Mouse (Mus musculus): ENCODE data around the gene Cox11.

Gene Cox11

DNA sequence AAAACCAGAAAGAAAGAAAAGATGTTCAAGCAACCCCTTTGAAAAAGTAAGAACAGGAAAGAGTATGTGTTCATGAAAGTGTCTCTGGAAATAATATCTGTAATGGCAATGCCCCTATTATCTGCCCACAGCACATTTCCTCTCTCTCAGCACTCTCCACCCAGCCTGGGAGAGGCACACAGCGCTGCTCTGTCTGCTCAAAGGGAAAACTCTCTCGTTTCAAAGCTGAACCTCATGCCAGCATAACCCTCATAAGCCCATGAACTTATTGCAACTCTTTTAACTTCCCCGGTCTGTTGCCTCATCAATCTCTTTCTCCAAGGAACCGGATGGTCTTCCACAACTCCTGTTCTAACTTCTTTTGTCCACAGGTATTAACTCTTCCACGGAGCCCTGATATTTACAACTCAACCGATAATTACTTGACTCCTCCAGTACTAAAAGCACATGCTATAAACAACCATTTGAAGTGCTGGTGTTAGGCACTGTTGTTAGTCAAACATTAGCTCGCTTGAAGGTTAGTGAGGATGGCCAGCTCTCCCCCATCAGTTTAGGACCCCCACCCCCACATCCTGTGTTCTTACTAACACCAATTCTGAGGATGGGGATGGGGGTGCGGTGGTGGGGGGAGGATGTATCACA, 26.5 kb downstream of the Cox11 start:
- DNase-seq (ENCODE audit: low spot score in 2 of 2): no peak

DNA sequence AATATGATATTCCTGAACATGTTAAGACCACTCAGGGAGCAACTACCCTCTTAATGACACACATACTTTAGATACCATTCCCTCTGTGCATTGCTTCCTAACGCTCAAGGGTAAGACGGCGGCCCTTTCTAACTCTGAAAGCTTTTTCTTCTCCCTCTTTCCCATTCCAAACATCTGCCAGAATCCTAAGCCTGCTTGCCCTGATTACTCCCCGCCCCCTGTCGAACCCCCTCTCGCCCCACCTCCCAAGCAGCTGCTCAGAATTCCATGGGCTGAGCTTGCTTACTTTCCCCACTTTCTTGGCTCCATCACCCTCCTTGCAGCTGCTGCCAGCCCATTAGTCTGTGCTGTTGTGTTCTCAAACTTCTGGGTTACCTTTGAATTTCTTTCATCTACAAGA, 27.2 kb downstream of the Cox11 start:
- DNase-seq (ENCODE audit: low spot score in 2 of 2): no peak

DNA sequence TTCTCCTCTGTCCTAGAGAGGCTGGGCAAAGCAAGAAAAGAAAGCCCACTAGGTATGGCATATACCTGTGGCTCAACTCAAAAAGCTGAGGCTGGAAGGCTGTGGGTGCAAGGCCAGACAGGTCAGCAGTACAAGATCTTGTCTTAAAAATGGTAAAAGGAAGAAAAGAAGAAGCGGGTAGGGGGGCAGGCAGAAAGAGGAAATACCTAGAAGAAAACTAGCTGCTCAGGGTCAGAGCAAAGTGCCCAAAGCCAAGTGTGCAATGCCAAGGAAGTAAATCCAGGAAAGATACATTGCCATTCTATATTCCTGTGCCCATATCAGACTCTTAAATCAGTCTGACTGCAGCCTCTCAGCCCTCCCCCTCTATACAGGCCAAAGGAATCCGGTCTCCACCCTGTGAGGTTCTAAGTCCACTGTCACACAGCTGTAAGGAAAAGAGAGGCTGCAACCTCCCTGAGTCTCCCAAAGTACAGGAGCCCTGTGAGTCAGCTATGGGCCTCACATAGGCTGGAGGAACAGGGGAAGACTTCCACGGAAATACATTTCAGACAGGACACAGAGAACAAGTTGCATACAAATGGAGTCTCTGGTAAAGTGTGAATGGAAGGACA, 28.3 kb downstream of the Cox11 start:
- DNase-seq (ENCODE audit: low spot score in 2 of 2): no peak

DNA sequence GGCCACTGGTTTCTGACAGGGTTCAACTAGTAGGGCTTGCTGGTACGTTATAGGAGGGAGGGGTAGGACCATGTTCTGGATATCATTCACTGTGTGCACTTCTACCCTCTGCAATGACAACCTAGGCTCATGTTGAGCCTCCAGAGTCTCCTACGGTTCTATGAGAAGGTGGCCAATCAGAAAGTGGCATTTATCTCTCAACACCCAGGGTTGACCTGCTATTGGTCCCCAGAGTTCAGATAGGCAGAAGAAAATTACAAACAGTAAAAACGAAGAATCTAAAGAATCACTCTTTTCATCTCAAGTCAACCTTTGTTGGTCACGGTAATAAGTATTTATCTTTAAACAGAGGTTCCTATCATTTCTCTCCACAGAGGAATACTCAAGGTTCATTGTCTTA, 28.9 kb downstream of the Cox11 start:
- no peak for DNase-seq (ENCODE audit: low spot score in 2 of 2)

DNA sequence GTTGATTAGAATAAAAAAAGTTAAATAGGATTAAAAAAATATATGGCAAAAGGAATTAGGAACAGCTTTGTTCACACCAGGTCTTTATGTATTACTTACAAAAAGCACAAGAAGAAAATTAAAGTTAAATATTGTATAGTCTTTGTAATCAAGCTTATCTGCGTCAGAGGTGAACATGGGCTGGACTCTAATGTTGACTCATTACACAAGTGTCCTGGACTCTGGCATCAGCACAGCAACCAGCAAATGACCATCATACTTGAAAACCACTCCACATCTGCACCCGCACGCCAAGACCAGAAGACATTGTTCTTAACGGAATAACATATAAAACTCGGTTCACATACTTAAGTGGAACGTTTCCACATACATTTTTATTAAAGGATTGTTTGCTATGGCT, 29.4 kb downstream of the Cox11 start:
- no peak for DNase-seq (ENCODE audit: low spot score in 2 of 2)

DNA sequence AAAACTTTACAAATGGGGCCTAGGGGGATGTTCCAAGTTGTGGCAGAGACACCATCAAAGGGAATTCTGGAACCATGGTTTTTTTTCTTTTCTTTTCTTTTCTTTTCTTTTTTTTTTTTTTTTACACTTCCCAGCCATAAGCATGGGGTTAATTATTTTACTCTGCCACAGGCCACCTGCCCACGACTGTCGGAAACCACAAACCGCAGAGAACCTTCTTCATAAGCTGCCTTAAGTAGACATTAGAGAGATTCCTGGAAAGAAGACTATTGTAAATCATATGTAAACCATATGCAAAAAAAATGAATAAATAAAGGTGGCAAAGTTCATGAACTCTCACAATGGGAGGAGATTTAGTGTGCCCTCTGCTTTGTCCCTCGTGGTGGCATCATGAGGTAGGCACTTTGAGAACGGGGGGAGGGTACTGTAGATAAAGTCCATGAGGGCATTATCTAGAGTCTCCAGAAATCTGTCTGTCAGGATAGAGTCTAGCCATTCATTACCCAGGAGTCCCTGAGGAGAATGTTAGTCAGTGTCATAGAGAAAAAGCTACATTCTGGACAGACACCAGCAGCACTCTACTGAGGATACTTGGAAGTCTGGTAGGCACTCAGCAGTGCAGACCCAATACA, 37.6 kb downstream of the Cox11 start:
- DNase-seq (ENCODE audit: low spot score in 2 of 2): no peak

DNA sequence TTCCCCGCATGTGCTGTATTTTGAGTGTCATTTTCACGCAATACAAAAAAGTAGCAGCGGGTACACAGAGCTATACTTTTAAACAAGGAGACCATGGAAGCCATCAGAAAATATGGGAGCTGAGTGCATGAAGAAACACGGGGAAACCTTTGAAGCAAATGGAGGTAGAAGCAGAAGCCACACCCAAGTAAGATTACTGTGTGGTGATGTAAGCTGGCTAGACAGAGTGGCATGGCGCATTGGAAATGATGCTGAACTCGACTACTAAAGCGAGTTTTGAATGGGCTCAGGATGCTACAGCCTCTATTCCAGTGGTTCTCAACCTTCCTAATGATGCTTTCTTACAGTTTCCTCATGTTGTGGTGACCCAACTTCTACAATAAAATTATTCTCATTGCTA, 39.1 kb downstream of the Cox11 start:
- DNase-seq (ENCODE audit: low spot score in 2 of 2): no peak

DNA sequence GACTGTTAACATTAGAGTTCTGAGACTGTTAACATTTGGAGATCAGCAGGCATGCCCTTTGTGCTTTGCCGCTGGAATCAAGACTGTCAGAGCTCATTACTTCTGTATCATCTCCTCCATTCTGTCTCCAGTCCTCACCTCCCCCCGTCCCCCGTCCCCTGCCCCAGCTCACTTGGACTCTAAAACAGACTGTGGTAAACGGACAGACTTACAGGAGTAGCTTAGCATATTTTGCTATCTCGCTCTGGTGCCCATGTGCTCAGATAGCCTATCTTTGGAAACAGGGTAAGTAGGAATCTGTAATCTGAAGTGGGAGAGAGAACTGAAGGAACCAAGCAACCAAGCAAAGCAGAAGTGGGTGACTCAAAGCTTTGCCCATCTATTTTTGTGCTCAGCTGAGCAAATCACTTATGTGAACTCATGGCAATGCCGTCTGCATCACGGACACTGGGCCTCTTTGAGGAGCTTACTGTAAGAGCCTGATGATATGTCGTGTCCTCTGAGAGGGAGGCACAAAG, 39.9 kb downstream of the Cox11 start:
- peak; percentile 56 for DNase-seq (ENCODE audit: low spot score in 2 of 2)

DNA sequence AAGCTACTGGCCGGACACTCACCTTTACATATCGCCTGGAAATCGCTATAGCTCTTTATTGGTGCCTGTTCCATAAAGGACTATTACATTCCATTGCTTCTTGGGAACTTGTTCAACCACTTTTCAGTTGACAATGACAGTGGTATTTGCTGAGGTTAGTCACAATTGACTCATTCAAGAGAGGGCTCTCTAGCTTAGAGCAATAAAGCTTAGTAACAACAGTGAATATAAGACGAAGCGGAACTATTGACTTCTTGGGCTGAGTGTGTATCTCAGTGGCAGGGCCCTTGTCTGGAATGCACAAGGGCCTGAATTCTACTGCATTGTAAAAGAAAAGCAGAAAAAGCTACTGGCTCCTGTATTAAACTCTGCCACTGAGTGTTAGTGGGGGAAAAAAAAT, 40.6 kb downstream of the Cox11 start:
- DNase-seq (ENCODE audit: low spot score in 2 of 2): no peak

DNA sequence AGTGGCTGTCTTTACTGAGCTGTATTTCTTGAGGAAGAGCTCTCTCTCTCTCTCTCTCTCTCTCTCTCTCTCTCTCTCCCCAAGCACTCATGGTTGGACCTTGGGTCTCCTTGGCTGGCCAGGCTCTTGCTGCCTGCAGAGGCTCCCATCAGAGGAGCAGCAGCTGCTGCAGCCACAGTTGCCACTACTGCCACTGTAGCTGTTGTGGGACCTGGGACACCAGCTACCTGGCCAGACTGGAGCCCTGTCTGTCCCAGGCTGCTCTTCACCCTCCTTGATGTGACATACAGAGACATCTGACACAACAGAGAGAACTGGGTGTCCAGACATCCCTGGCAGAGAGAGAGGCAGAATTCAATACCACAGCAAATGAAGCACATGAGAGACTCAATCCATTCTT, 43.2 kb downstream of the Cox11 start:
- DNase-seq (ENCODE audit: low spot score in 2 of 2): no peak

DNA sequence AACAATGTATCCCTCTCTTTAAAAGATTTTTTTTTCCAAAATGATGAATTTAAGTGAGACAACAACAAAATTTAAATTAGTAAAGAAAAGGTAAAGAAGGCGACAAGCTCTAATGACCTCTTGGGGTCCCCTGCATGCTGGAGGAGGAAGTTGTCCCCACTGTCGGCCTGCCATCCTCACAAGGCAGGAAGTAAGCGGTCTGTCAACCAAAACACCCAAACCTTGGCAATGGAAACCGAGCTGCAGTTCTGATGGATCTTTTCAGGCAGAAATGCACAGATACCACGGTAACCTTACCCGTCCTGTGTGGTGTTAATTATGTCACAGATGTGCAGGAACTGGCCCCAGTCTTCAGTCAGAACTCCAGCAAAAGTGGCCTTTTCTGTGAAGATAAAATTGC, 46.8 kb downstream of the Cox11 start:
- DNase-seq (ENCODE audit: low spot score in 2 of 2): no peak

DNA sequence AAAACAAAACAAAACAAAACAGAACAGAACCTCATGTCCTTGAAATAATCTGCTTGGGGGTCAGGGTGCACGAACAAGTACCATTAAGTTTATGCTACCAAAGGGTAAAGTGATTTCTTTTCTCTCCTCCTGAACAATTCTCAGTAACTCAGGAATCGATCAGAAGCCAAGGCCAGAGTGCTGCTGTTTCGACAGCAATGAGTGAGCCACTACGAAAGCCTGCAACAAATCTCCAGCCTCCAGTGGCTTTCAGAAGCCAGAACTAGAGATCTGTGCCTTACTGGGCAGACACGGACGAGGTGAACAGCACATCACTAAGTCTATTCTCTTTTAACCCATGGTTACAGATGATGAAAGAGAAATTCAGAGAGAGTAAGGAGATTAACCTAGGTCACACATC, 47.2 kb downstream of the Cox11 start:
- DNase-seq (ENCODE audit: low spot score in 2 of 2): no peak

DNA sequence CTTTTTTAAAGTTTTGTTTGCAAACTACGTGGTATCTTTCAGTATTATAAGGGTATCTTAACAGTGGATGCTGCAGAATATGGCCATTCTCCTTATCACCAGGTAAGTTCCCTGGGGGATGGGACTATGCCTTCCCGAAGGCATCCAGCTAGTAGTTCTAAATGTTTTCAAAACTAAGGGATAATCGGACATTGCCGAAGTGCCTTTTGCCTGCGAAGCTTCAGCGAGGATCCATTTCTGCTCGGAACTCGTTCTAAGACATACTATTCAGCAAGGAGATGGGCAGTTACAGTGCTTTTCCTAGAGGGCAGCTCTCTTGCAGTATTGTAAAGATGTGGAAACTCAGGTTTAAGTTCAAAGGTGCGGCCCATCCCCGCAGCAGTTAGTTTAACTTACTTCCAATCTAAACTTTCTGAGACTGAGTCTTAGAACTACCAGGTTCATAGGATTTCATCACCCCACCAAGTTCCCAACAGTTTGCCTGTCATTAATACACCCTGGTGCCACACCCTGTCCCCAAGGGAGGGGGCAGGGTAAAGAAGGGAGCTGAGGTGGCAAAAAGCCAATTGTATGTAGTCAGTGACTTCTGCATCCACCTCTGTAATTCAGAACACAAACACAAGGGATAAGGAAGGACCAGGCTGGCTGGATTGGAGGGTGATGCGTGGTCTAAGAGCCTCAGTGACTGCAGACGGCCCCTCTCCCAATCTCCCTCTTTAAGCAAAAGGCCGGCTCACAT, 48.5 kb downstream of the Cox11 start:
- no peak for DNase-seq (ENCODE audit: low spot score in 2 of 2)

DNA sequence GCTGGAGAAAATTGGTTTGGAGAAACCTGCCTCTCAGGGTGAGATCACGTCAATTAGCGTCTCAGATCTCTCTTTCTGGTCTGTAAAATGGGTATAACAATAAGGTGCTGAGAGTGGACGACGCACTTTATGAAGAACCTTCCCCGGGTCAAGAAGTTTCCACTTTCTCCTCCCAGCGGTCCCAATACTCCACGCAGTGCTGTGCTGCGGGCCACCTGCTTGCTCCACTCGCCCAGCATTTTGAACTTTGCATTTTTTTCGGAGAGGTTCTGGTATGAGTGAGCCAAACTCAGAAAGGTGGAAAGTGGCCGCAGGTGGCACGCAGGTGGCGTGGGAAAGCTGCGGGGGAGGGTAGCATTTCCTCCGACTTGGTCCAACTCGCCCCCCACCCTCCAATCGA, 49.1 kb downstream of the Cox11 start:
- no peak for DNase-seq (ENCODE audit: low spot score in 2 of 2)

DNA sequence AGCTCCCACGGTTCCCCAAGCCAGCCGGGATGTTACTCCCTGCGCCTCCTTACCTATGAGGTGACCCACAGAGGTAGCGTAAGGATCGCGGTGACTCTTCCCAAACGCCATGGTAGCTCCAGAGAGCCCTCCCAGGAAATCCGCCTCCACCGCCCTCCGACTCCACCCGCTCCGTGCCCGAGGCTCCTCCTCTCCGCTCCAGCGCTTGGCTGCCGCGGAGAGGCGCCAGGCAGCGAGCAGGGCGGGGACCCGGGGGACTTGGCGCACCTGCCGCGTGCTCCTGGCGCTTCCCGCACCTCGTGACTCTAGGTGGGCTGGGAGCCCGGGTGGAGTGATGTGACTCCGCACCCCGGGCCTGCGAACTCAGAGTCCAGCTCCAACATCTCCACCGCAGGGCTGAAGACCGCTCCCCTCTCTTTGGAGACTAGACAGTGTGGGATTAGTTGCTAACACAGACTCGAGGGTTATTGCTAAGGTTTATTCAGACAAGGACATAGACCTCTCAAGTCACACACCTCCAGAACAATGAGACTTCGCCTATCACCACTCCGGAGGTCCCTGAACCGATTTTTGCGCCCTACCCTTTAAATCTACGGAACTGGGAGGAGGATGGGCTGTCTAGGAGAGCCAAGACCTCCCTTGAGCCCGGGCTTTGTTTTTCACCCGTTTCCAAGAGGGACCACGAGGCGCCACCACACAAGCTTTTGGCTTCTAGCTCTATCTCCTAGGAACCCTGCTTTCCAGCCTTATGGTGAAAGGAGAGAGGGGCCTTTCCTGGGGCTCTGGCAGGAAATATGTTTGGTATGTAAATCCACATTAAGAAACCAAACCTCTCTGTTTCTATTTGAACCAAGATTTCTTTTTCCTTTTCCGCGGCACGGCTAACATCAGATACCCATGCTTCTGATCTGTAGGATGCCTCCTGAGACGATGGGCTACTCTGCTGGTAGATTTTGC, 49.8 kb downstream of the Cox11 start, which contains the start of gene Tom1l1:
TSS of gene Tom1l1 (minus strand) at position 907 of the 957 bp plus-strand sequence.
- peak; percentile 78 to 84 for DNase-seq (ENCODE audit: low spot score in 2 of 2)

DNA sequence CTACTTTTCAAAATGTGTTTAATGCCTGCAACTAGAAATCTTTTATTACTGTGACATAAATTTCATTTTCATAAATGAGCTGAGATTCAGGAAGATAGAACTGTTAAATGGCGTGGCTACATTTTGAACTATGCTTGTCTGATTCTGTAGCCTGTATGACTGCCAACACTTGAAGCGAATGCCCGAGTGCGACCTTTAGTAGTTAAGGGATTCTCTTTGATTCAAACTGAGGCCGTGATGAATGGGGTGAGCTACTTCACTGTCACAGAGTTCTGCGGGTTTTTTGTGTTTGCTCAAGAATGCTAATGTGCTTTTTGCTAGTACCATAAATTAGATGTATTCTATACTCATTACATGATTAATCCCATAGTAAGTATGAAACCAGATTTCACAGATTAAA, 52.4 kb downstream of the Cox11 start:
- DNase-seq (ENCODE audit: low spot score in 2 of 2): no peak

DNA sequence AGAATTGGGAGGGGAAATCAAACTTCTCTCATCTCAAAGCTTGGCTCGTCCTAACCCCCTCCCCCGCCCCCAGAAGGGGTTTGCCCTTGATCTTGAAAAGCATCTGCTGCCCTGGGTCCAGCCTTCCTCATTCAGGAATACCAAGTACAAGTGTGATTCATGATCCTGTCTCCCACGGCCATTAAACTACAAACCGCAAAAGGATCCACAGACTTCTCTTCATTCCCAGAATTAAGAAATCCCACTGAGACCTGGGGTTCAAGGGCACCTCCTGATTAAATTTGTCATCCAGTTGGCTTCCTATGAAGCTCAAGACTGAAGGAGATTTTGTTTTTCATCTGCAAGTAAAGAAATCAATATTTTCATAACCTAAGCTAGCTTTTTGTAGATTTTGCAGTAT, 56.2 kb downstream of the Cox11 start:
- no peak for DNase-seq (ENCODE audit: low spot score in 2 of 2)
